Mouse (Mus musculus): ENCODE measurements at regions not wholly inside any gene's neighbourhood (a gene's known extent, or its start where the extent isn't known, plus 50 kb on each side); places are given as distances from the start of the nearest gene placed in this dataset.
A peak's percentile ranks its signal among the peaks of the same experiment; 100 is the strongest.

GRCm38 (mm10) chr17:68120744-68121143 is 116.8 kb upstream of the Arhgap28 start:
- no peak for DNase-seq (ENCODE audit: low spot score)

DNA sequence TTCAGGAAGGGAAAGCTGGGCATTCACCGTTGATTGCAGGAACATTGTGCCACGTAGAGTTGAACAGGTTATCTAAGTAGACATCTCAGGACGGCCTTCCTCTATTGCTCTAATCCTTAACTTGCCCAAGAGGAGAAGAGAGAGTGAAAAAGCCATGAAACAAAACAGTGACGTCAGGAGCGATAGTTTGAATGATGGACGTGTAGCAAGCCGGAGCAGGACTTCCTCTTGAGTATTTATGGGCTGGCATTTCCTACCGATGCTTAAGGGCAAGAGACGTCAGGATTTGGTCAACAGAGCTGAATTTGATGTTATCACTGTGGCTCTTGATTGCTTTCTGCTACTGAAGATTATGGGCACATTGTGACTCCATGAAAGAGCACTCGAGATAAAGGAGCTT is 130.5 kb upstream of the Arhgap28 start:
- no peak for DNase-seq (ENCODE audit: low spot score)

DNA sequence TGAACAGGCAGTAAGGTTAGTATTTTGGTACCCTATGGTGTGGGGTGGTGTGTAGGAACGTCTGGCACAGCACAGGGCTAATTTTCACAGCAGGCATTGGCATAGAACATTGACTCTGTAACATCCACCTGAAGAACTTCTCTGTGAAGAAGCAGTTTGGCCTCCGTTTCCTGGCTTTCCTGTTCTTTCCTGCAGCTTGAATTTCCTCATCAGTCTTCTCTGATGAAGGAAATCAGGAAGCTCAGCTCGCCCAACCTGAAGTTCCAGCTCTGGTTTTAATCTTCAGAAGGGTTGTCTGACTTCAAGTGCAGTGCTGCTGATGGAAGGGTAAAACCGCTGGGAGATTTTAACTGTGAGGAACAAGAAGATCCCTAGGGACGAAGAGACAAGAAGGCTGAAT is 131.5 kb upstream of the Arhgap28 start:
- DNase-seq (ENCODE audit: low spot score), result no peak

DNA sequence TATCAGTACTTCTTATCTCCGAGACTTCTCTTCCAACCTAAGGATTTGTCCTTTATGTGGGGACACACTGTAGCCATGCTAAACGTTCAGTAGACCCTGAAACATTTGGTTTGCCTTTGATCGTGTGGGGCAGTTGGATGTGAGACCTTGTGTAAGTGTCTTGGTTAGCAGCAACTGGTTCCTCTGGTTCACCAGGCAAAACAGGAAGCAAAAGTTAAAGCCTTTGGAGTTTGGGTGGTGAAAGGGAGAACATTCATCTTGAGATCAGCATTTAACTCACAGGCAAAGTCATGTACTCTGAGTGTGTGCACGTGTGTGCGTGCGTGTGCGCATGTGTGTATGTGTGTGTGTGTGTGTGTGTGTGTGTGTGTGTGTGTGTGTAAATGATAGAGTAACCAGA is 130.3 kb upstream of the L3mbtl4 start:
- DNase-seq (ENCODE audit: low spot score), result no peak

- DNase-seq (ENCODE audit: low spot score), result no peak
Observed at GRCm38 (mm10) chr17:68149237-68149792, 124.3 kb upstream of the L3mbtl4 start.

DNA sequence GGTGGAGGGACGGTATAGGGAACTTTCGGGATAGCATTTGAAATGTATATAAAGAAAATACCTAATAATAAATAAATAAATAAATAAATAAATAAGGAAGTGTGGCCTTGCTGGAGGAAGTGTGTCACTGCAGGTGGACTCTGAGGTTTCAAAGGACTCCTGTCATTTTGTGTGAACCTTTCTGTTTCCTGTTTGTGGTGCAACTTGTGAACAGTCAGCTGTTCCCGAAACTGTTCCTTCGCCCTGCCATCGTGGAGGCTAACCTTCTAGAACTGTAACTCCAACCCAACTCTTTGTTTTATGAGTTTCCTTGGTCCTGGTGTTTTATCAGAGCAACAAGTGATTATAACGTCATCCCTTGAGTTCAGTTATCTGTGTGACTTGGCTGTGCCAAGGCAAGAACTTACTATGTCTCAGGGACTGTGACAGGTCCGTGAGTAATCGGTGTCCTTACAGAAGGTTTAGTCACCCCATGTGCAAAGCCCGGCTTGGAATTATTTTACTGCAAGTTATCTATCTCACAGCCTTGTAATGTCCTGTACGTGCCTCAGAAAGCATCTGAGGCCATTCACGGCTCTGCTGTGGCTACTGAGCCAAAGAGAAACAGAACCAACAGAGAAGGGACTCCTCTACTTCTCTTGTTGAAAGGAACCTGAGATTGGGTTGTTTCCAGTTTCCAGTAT is 121.0 kb upstream of the L3mbtl4 start:
- no peak for DNase-seq (ENCODE audit: low spot score)

DNA sequence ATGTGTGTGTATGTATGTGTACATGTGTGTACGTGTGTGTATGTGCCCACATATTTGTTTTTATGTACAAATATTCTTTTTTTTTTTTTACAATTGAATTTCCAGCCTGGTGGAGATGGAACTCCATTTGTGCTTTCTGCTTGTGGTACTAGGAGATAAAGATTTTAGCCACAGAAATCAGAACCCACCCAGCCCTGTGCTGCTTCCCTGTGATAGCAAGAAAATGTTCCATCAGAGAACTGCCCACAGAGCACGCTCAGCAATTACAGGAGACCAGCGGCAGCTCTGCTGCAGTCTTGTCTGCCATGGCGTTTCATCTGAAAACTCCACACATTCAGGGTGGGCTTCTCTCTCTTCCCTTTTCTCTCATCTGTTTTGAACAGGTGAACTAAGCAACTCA is 118.7 kb upstream of the L3mbtl4 start:
- no peak for DNase-seq (ENCODE audit: low spot score)

- DNase-seq (ENCODE audit: low spot score), result no peak
Observed at GRCm38 (mm10) chr17:68158172-68158651, 115.4 kb upstream of the L3mbtl4 start.

DNA sequence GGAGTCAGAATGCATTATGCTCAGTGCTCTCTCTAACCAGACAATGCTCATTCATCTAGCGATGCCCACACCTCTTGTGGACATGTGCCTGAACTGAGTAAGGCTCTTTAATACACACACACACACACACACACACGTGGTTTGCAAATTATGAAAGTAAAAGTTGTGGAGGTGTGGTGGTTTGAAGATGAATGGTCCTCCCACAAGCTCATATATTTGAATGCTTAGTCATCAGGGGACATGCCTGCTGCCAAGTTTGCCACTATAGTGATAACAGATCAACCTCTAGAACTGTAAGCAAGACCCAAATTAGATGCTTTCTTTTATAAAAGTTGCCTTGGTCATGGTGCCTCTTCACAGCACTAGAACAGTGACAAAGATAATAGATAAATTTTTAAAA is 112.5 kb upstream of the L3mbtl4 start:
- DNase-seq (ENCODE audit: low spot score), result no peak

- DNase-seq (ENCODE audit: low spot score), result no peak
Observed at GRCm38 (mm10) chr17:68163545-68163944, 110.1 kb upstream of the L3mbtl4 start.

DNA sequence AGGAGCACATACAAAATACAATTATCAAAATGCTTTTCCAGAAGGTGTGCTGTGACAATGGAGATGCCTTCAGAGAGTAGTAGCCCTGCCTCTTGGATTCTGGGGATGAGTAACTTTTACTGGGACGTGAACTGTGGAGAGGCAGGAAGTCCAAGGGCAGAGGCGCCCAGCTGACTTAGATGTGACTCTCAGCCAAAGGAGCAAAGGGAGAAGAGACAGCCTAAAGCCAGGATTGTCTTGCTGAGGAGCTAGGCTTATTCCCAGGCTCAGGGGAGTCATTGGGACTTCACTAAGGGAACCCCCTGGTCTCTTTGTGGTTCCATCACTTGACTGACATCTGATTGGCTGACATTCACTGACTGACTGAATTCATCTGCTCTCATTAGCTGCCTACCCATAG is 108.9 kb upstream of the L3mbtl4 start:
- no peak for DNase-seq (ENCODE audit: low spot score)

GRCm38 (mm10) chr17:68165171-68165825 is 108.3 kb upstream of the L3mbtl4 start:
- no peak for DNase-seq (ENCODE audit: low spot score)

DNA sequence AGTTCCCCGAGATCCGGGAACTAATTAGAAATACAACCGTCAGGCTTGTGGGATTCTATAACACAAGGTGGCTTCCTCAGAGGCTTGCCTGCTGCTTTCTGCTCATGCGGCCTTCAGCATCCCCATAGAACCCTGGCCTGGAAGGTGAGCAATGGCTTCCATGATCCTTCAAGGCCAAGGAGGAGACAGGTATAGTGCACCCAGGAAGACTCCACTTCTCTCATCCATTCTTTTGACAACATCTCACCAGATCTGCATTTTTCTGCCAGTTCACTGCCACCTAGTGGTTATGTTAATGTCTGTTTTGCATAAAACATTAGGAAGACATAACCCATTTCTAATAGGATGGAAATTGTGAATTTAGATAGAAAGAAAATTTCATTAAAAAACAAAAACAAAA is 107.2 kb upstream of the L3mbtl4 start:
- DNase-seq (ENCODE audit: low spot score), result no peak

DNA sequence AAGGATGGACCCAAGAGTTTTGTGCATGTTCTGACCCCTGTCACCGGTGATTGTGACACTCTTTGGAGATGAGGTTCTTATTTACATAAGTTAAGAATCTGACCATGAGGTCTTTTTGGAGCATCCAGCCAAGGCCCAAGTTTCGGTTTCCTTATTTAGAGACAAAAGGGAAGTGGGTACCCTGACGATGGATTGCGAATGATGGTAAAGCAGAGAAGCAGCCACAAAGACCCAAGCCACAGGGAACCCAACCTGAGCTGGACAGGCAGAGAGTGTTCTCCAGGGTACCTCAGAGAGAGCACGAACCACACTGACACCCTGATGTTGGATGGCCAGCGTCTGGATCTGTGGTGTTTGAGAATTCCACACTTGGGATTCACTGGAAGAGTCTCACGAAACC is 100.8 kb upstream of the L3mbtl4 start:
- DNase-seq (ENCODE audit: low spot score), result no peak

GRCm38 (mm10) chr17:68176611-68177165 is 96.9 kb upstream of the L3mbtl4 start:
- DNase-seq (ENCODE audit: low spot score), result no peak

- peak; percentile 18 for DNase-seq (ENCODE audit: low spot score)
Observed at GRCm38 (mm10) chr17:68177835-68178234, 95.8 kb upstream of the L3mbtl4 start.

GRCm38 (mm10) chr17:68185385-68185784 is 88.2 kb upstream of the L3mbtl4 start:
- no peak for DNase-seq (ENCODE audit: low spot score)

DNA sequence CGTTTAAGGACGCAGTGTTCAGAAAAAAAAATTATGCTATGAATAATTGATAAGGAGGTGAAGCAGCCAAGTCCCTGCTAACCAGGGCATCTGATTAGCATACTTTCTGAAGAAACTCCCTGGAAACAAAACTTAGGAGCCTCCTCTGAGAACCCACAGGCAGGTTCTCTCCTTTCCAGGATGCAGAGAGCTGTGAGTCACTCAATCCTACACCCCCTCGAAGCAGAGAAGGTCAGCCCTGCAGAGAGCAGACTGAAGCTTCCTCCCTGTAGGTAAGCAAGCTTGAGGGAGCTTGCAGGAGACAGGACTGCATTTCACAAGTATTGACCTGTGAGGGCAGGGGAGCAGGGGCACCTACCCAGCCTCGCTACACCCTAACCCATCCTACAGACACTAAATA is 83.7 kb upstream of the L3mbtl4 start:
- DNase-seq (ENCODE audit: low spot score), result no peak

DNA sequence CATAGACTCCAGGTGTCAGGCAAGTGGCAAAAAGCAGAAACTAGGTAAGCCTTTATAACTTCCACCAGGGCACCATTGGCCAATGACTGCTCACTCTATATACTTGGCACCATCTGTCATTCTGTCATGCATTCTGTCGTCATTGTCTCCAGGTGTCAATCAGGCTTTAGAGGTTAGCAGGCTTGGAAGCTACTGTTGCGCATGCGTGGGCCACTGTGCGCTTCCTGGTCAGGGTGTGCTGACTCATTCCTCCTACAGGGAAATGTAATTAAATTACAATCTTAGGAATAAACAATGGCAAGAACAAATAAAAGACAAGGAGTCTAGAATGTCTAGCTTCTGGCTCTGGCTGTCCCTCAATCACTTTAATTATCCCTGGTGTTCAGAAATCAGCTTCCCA is 68.1 kb upstream of the L3mbtl4 start:
- no peak for DNase-seq (ENCODE audit: low spot score)

GRCm38 (mm10) chr17:68208837-68209236 is 64.8 kb upstream of the L3mbtl4 start:
- no peak for DNase-seq (ENCODE audit: low spot score)

DNA sequence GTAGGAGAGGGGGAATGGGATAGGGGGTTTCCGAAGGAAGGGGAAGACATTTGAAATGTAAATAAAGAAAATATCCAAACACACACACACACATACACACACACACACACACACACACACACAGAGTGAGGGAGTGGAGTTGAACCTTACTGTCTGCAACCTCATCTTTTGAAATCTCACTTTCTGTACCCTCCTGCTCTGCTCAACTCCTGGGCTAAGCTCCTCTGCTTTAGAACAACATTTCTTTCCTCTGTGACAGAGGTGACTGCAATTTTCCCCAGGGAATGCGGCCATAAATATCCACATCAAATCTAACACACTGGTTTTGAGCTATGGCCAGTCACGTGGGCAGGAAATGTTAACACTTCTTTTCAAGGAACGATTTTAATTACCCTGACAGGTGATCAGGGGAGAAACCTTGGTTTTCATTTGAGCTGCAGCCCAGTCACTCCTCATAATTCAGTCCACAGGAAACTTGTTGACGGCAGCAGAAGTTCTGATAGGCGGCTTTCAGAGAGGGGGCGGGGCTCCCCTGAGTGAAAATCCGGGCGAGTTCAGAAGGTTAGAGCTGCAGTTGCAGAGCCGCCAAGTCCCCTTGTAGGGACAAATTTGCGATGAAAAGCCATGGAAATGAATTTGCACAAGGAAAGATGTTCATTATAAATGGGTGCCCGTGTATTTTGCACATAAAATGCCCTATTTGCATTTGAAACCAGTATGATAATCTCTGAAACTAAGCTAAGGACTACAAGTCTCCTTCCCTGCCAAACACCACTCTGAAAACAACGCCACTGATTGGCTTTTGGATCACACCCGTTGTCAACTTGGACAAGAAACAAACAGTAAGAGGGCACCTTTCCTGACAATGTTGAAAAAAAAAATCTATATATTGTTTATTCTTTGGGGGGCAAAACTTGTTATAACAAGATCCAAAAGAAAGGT is 63.0 kb upstream of the L3mbtl4 start:
- no peak for DNase-seq (ENCODE audit: low spot score)

GRCm38 (mm10) chr17:68218246-68218645 is 55.4 kb upstream of the L3mbtl4 start:
- no peak for DNase-seq (ENCODE audit: low spot score)
